Mouse (Mus musculus) limb, embryonic 14.5 days (tissue): ENCODE results near the gene Fbxl20. TPM values are rescaled to one million over a fixed set of nuclear protein-coding genes. Genes with fewer than 3 reads are reported as not detected.

ENCODE experiments used
- ATAC-seq: fragments of 200-750 bp; cut with Nextera tagmentation; 2 replicates; pipeline ENCODE4 v1.8.0; 2017; ENCODE audit warnings: low read depth, moderate number of reproducible peaks, moderate TSS enrichment; ENCODE audit not compliant: low FRiP score
- DNase-seq: peaks from one replicate; pipeline ENCODE4 v3.0.0-alpha.2; 2015; ENCODE audit warnings: low spot score
- H3K27ac ChIP-seq: fragments of 300-500 bp; sonication (generic); replicated peaks from 2 replicates; pipeline ENCODE4 v1.5.1; 2014; ENCODE audit warnings: low read depth, mild to moderate bottlenecking, low read length, moderate library complexity, mixed read lengths
- H3K27me3 ChIP-seq: fragments of 300-500 bp; sonication (generic); 2 replicates; pipeline ENCODE4 v1.6.1; 2014; ENCODE audit warnings: low read length, mixed read lengths; ENCODE audit not compliant: control insufficient read depth, insufficient read depth
- H3K36me3 ChIP-seq: fragments of 300-500 bp; sonication (generic); 2 replicates; pipeline ENCODE4 v1.6.1; 2014; ENCODE audit warnings: mild to moderate bottlenecking, low read length, moderate library complexity, mixed read lengths; ENCODE audit not compliant: control insufficient read depth, insufficient read depth
- H3K4me1 ChIP-seq: fragments of 300-500 bp; sonication (generic); 2 replicates; pipeline ENCODE4 v1.6.1; 2014; ENCODE audit warnings: antibody characterized with exemption, low read length, mixed read lengths; ENCODE audit not compliant: control insufficient read depth, insufficient read depth
- H3K4me2 ChIP-seq: fragments of 300-500 bp; sonication (generic); replicated peaks from 2 replicates; pipeline ENCODE4 v1.6.1; 2014; ENCODE audit warnings: low read depth, mild to moderate bottlenecking, low read length, moderate library complexity; ENCODE audit not compliant: severe bottlenecking
- H3K4me3 ChIP-seq: fragments of 300-500 bp; sonication (generic); replicated peaks from 2 replicates; pipeline ENCODE4 v1.5.1; 2014; ENCODE audit warnings: low read length
- H3K9ac ChIP-seq: fragments of 300-500 bp; sonication (generic); 2 replicates; pipeline ENCODE4 v1.6.1; 2014; ENCODE audit warnings: mild to moderate bottlenecking, low read depth, low read length, moderate library complexity; ENCODE audit not compliant: severe bottlenecking
- H3K9me3 ChIP-seq: fragments of 300-500 bp; sonication (generic); 2 replicates; pipeline ENCODE4 v1.6.1; 2016; ENCODE audit warnings: low read length; ENCODE audit not compliant: control insufficient read depth
- POLR2A ChIP-seq: fragments of 200-500 bp; IDR thresholded peaks from 2 replicates; pipeline ENCODE4 v1.8.0; 2012; ENCODE audit warnings: inconsistent platforms, mild to moderate bottlenecking, moderate library complexity, borderline replicate concordance; ENCODE audit not compliant: insufficient read depth, insufficient read length; ENCODE audit errors: extremely low read depth
- WGBS: fragments of 180-500 bp; shearing (Covaris S2); extraction: QIAGEN DNeasy Blood & Tissue Kit; methylation state at CpG from one replicate; pipeline ENCODE4 v1.1.7; 2014; 5-methylcytosine and 5-hydroxymethylcytosine counted together
- polyA plus RNA-seq, 2 experiments: library from polyadenylated mRNA; depleted of rRNA in 1 of 2; stranded (reverse) in 1 of 2; unstranded in 1 of 2; fragments of >200 nt; fragmentation: Nextera tagmentation in 1 of 2; extraction: Ambion mirVana in 1 of 2; gene quantifications; 2 replicates each; pipeline versions ENCODE4 v1.2.1 to v1.2.3; 2012 to 2014

The Fbxl20 gene
- polyA plus RNA-seq, 2 experiments = 17.8 to 18.4 TPM

DNA sequence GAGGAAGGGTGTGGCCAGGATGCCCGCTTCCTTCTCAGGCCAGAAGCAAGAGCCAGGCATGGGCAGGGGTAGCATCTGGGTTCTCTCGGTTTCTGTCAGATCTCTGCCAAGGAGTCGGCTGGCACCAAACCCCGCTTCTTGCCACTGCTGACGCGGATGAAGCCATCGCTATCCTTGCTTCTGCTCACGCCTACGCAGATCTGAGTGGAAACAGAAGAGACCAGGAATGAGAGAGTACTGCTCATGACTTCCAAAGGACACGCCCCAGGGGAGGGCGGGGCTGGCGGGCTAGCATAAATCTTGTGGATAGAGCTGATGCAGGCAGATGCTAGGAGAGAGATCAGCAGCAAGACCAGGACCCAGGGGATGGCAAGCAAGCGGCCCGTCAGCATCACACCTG, 112.3 kb downstream of the Fbxl20 start:
- H3K9ac ChIP-seq = no peak overlapping the region
- ATAC-seq = no peak

DNA sequence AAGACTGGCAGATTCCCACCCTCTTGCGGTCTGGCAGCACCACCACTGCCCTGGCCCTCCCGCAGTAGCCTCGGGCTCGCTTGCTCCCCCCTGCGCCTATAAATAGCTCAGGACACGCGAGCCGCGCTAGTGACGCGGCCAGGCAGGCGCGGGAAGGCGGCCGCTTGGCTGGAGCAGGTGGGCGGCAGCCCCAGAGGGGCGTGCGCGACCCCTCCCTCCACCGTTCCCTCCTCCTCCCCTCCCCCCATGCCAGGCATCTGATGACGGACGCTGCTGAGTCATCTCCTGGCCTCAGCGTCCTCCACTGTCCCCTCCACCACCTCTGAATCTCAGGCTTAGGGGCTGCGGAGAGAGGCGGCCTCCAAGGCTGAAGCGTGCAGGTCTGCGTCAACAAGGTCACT, 114.2 kb downstream of the Fbxl20 start:
- Histone ChIP-seq H3K4me1 (peaks cover 13% of the 10 kb centered on the region), H3K9me3 (no peaks in the 10 kb centered on the region), H3K27ac (no peak overlapping the region), H3K4me3 (peak overlapping the region; percentile 35), H3K9ac (peak overlapping the region; percentile 38), H3K27me3 (peaks cover 26% of the 10 kb centered on the region; the same call in 1 of the 2 replicates), H3K36me3 (peaks cover 4% of the 10 kb centered on the region), H3K4me2 (peak overlapping the region; percentile 62)
- DNase-seq (peak; percentile 53), ATAC-seq (peak; percentile 27; the same call in 1 of the 2 replicates)
- 1% methylated on average over 17 of the region's 27 CpGs for WGBS
- no peak for TF ChIP-seq POLR2A

More for the DNA sequence above, 112.3 kb downstream of the Fbxl20 start:
- Histone ChIP-seq H3K4me1 (peaks cover 13% of the 10 kb centered on the region), H3K4me3 (no peak overlapping the region), H3K9me3 (no peaks in the 10 kb centered on the region), H3K36me3 (no peaks in the 10 kb centered on the region), H3K4me2 (no peak overlapping the region), H3K27me3 (peaks cover 26% of the 10 kb centered on the region; the same call in 1 of the 2 replicates), H3K27ac (no peak overlapping the region)
- 64% methylated on average over 14 of the region's 14 CpGs for WGBS
- DNase-seq = no peak
- no peak for TF ChIP-seq POLR2A

DNA sequence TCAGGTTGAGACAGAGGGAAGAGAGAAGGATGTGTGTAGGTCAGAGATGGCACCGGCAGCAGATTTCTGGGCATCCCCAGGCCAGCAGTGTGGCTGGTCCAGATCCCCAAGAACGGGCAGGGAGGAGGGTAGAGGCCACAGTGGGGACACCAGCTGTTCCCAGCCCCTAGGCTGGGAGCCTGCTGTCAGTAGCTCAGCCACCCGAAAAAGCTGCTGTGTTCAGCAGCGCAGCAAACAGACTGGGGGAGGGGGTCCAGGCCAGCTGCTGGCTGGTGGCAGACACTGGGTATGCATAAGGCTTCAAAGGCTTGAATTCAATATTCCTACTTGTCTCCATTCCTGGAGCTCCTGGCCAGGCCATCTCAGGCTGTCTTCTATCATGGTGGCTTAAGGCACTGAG, 115.4 kb downstream of the Fbxl20 start:
- 33% methylated on average over 4 of the region's 4 CpGs for WGBS
- peak; percentile 54 for DNase-seq
- Histone ChIP-seq H3K9me3 (no peaks in the 10 kb centered on the region), H3K4me2 (no peak overlapping the region), H3K9ac (no peak overlapping the region), H3K4me1 (peaks cover 13% of the 10 kb centered on the region), H3K36me3 (peaks cover 16% of the 10 kb centered on the region), H3K27ac (no peak overlapping the region), H3K4me3 (no peak overlapping the region), H3K27me3 (peaks cover 26% of the 10 kb centered on the region; the same call in 1 of the 2 replicates)
- ATAC-seq = peak; percentile 60
- no peak for TF ChIP-seq POLR2A

DNA sequence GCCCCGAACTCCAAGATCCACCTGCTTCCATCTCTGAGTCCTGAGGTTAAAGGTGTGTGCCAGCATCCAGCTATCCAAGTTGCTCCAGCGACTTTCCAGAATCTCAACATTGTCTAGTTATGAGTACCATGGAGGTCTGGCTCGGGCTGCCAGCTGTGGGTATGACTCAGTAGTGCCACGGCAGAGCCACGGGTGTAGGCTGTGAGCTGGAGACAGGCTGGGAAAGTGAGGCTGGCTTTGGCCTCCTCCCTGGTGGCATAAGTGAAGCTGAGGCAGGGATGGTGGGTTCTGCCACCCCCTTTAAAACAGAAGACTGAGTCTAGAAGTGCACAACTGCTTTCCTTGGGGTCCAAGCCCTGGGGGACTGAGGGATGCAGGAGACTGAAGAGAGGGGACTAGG, 116.1 kb downstream of the Fbxl20 start:
- H3K27ac ChIP-seq = no peak overlapping the region
- no peak for DNase-seq
- H3K9me3 ChIP-seq = no peaks in the 10 kb centered on the region
- H3K4me2 ChIP-seq = no peak overlapping the region
- ATAC-seq = no peak
- H3K9ac ChIP-seq = no peak overlapping the region
- H3K36me3 ChIP-seq = peaks cover 23% of the 10 kb centered on the region
- 86% methylated on average over 5 of the region's 5 CpGs for WGBS
- peaks cover 13% of the 10 kb centered on the region for H3K4me1 ChIP-seq
- peaks cover 26% of the 10 kb centered on the region; the same call in 1 of the 2 replicates for H3K27me3 ChIP-seq
- no peak overlapping the region for H3K4me3 ChIP-seq
- no peak for TF ChIP-seq POLR2A

Other genes with a start within 250 kb of the Fbxl20 start
- 1.0 and 1.1 TPM in 2 replicates for gene Plxdc1, start 164.0 kb downstream of the Fbxl20 start, polyA plus RNA-seq (2012; rRNA removed)
- gene Plxdc1, start 164.0 kb downstream of the Fbxl20 start, polyA plus RNA-seq (2014; fragmentation: Nextera tagmentation; extraction: Ambion mirVana) = 1.1 and 1.7 TPM in 2 replicates
- 2.4 and 2.7 TPM in 2 replicates for gene Arl5c, start 154.2 kb downstream of the Fbxl20 start, polyA plus RNA-seq (2012; rRNA removed)
- 6.1 and 7.4 TPM in 2 replicates for gene Arl5c, start 154.2 kb downstream of the Fbxl20 start, polyA plus RNA-seq (2014; fragmentation: Nextera tagmentation; extraction: Ambion mirVana)
- 51.4 and 54.1 TPM in 2 replicates for gene Cacnb1, start 127.4 kb downstream of the Fbxl20 start, polyA plus RNA-seq (2012; rRNA removed)
- 20.9 and 21.5 TPM in 2 replicates for gene Cacnb1, start 127.4 kb downstream of the Fbxl20 start, polyA plus RNA-seq (2014; fragmentation: Nextera tagmentation; extraction: Ambion mirVana)
- gene Rpl19, start 123.7 kb downstream of the Fbxl20 start, polyA plus RNA-seq (2012; rRNA removed) = 1,201 and 1,869 TPM in 2 replicates
- gene Rpl19, start 123.7 kb downstream of the Fbxl20 start, polyA plus RNA-seq (2014; fragmentation: Nextera tagmentation; extraction: Ambion mirVana) = 1,151 and 1,199 TPM in 2 replicates
- 1.4 and 1.6 TPM in 2 replicates for gene Stac2, start 96.9 kb downstream of the Fbxl20 start, polyA plus RNA-seq (2012; rRNA removed)
- 0.70 and 1.0 TPM in 2 replicates for gene Stac2, start 96.9 kb downstream of the Fbxl20 start, polyA plus RNA-seq (2014; fragmentation: Nextera tagmentation; extraction: Ambion mirVana)
- gene Med1, start 42.9 kb upstream of the Fbxl20 start, polyA plus RNA-seq (2012; rRNA removed) = 27.9 and 28.5 TPM in 2 replicates
- gene Med1, start 42.9 kb upstream of the Fbxl20 start, polyA plus RNA-seq (2014; fragmentation: Nextera tagmentation; extraction: Ambion mirVana) = 51.3 and 59.4 TPM in 2 replicates
- 25.7 and 27.0 TPM in 2 replicates for gene Cdk12, start 52.7 kb upstream of the Fbxl20 start, polyA plus RNA-seq (2012; rRNA removed)
- gene Cdk12, start 52.7 kb upstream of the Fbxl20 start, polyA plus RNA-seq (2014; fragmentation: Nextera tagmentation; extraction: Ambion mirVana) = 13.6 and 14.5 TPM in 2 replicates
- gene Neurod2, start 179.2 kb upstream of the Fbxl20 start, polyA plus RNA-seq (2012; rRNA removed) = 0.14 and 0.52 TPM in 2 replicates
- not detected in 2 replicates for gene Neurod2, start 179.2 kb upstream of the Fbxl20 start, polyA plus RNA-seq (2014; fragmentation: Nextera tagmentation; extraction: Ambion mirVana)
- 3.5 and 3.6 TPM in 2 replicates for gene Ppp1r1b, start 198.0 kb upstream of the Fbxl20 start, polyA plus RNA-seq (2012; rRNA removed)
- gene Ppp1r1b, start 198.0 kb upstream of the Fbxl20 start, polyA plus RNA-seq (2014; fragmentation: Nextera tagmentation; extraction: Ambion mirVana) = 2.9 and 3.6 TPM in 2 replicates
- 78.2 and 116 TPM in 2 replicates for gene Stard3, start 208.0 kb upstream of the Fbxl20 start, polyA plus RNA-seq (2012; rRNA removed)
- 36.9 and 42.6 TPM in 2 replicates for gene Stard3, start 208.0 kb upstream of the Fbxl20 start, polyA plus RNA-seq (2014; fragmentation: Nextera tagmentation; extraction: Ambion mirVana)
- gene Tcap, start 233.4 kb upstream of the Fbxl20 start, polyA plus RNA-seq (2012; rRNA removed) = 12.3 and 13.2 TPM in 2 replicates
- 10.9 and 18.1 TPM in 2 replicates for gene Tcap, start 233.4 kb upstream of the Fbxl20 start, polyA plus RNA-seq (2014; fragmentation: Nextera tagmentation; extraction: Ambion mirVana)
- gene Pnmt, start 236.0 kb upstream of the Fbxl20 start, polyA plus RNA-seq (2012; rRNA removed) = 1.4 and 2.2 TPM in 2 replicates
- 0.51 and 1.3 TPM in 2 replicates for gene Pnmt, start 236.0 kb upstream of the Fbxl20 start, polyA plus RNA-seq (2014; fragmentation: Nextera tagmentation; extraction: Ambion mirVana)